Mouse (Mus musculus): ENCODE data around the gene Sv2b. TPM values are rescaled to one million over a fixed set of nuclear protein-coding genes. Genes with fewer than 3 reads are reported as not detected.

Gene Sv2b
- total and polyA plus RNA-seq, 2 experiments from 2014 or later = 13.7 to 42.2 TPM

DNA sequence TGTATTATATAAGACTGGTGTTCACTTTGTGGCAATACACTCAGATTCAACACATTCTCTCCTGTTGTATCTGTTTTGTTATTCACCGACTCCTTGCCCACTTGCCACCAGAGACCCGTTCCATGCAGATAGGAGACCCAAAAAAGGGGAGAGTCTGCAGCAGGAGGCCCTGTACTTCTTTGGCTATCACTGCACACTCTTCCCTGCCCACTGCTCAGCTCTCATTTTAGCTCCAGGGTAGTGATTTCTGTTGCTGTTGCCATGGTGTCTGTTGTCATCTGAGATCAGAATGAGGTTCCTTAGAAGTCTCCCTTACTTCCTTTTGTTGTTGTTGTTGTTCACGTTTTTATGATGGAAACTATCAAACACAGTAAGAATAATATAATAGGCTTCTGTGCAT is 34.5 kb downstream of the Sv2b start:
- H3K4me1 ChIP-seq (ENCODE audit: insufficient read depth, low read length) = peaks cover 6% of the 10 kb centered on the region; the same call in 1 of the 2 replicates
- H3K27me3 ChIP-seq (ENCODE audit: insufficient read depth, low read length) = no peaks in the 10 kb centered on the region
- no peak for ATAC-seq (ENCODE audit: low FRiP score)
- no peak overlapping the region for H3K27ac ChIP-seq (ENCODE audit: low read depth, low read length)
- no peaks in the 10 kb centered on the region for H3K9me3 ChIP-seq (ENCODE audit: low read length)
- H3K36me3 ChIP-seq (ENCODE audit: insufficient read depth, low read length) = no peaks in the 10 kb centered on the region
- no peak for TF ChIP-seq CTCF (IDR thresholded peaks at IDR 0.05)
- no peak overlapping the region for H3K4me2 ChIP-seq (ENCODE audit: low read depth, low read length, poor library complexity, severe bottlenecking)
- H3K9ac ChIP-seq (replicated peaks; ENCODE audit: low read length, poor library complexity, severe bottlenecking) = no peak overlapping the region
- no peak overlapping the region for H3K4me3 ChIP-seq (ENCODE audit: low read depth, low read length)
- DNase-seq (ENCODE audit: low spot score) = no peak
- WGBS = 38% methylated on average over 3 of the region's 3 CpGs

DNA sequence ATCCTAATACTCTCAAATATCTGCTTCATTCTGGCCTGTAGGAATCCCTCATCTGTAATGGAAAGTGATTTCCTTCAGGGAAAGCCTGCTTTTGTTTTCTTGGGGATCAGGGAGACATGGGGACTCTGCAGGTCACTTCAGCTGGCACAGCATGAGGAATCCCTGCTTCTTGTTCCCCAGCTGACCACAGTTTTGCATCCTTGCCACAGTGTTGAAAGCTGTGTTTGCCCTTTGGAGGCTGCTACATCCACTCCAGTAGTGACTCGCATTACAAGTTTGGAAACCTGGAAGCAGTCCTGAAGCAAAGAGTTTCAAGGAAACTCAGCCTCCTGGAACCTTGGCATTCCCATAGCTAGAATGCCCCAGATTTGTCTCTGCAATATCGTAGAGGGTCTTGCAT is 35.4 kb downstream of the Sv2b start:
- no peaks in the 10 kb centered on the region for H3K36me3 ChIP-seq (ENCODE audit: insufficient read depth, low read length)
- no peak overlapping the region for H3K4me2 ChIP-seq (ENCODE audit: low read depth, low read length, poor library complexity, severe bottlenecking)
- H3K27me3 ChIP-seq (ENCODE audit: insufficient read depth, low read length) = no peaks in the 10 kb centered on the region
- WGBS = 59% methylated on average over 2 of the region's 2 CpGs
- no peak for TF ChIP-seq CTCF (IDR thresholded peaks at IDR 0.05)
- H3K9ac ChIP-seq (replicated peaks; ENCODE audit: low read length, poor library complexity, severe bottlenecking) = no peak overlapping the region
- H3K9me3 ChIP-seq (ENCODE audit: low read length) = no peaks in the 10 kb centered on the region
- no peaks in the 10 kb centered on the region for H3K4me1 ChIP-seq (ENCODE audit: insufficient read depth, low read length)
- no peak overlapping the region for H3K27ac ChIP-seq (ENCODE audit: low read depth, low read length)
- H3K4me3 ChIP-seq (ENCODE audit: low read depth, low read length) = no peak overlapping the region
- DNase-seq (ENCODE audit: low spot score) (no peak), ATAC-seq (ENCODE audit: low FRiP score) (no peak)

DNA sequence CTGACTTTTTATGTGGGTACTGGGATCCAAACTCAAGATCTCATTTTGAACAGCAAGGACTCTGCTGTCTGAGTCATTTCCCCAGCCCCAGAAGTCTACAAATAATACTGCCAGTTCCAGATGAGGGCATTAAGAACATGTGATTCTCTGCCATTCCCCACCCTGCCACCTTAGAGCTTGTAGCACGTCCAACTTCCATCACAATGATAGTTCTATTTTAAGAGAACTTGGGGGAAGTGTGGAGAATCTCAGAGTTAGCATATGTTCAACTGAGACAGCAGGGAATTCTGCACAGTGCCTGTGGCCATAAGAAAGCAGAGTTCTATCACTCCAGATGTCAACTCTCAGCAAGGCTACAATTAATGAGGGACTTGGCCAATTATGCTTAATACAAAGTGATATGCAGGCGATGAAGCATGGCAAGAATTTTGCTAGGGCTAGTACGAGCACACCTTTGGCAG is 37.1 kb downstream of the Sv2b start:
- H3K4me2 ChIP-seq (ENCODE audit: low read depth, low read length, poor library complexity, severe bottlenecking) = no peak overlapping the region
- H3K9me3 ChIP-seq (ENCODE audit: low read length) = no peaks in the 10 kb centered on the region
- no peaks in the 10 kb centered on the region for H3K4me1 ChIP-seq (ENCODE audit: insufficient read depth, low read length)
- H3K27me3 ChIP-seq (ENCODE audit: insufficient read depth, low read length) = no peaks in the 10 kb centered on the region
- H3K27ac ChIP-seq (ENCODE audit: low read depth, low read length) = no peak overlapping the region
- ATAC-seq (ENCODE audit: low FRiP score) = no peak
- 50% methylated on average over 3 of the region's 3 CpGs for WGBS
- no peak for DNase-seq (ENCODE audit: low spot score)
- no peak overlapping the region for H3K9ac ChIP-seq (replicated peaks; ENCODE audit: low read length, poor library complexity, severe bottlenecking)
- no peak for TF ChIP-seq CTCF (IDR thresholded peaks at IDR 0.05)
- no peak overlapping the region for H3K4me3 ChIP-seq (ENCODE audit: low read depth, low read length)
- H3K36me3 ChIP-seq (ENCODE audit: insufficient read depth, low read length) = no peaks in the 10 kb centered on the region

DNA sequence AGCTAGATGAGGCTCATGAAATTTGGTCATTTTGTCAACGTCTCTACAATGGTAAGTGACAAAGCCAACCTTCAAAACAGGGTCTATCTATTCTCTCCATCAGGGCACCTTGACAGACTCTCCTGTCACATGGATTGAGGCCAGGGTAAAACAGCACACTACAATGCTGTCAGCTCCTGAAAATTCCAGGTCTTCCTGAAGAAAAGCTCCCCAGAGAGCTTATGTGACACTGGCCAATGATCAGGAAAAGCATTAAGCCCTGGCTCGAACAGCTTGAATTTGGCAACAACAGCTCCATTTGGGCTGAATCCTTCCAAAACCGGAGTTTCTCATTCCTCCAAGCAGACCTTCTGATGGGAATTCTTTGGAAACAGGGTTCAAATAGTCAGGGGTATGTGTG is 37.8 kb downstream of the Sv2b start:
- 77% methylated on average over 3 of the region's 3 CpGs for whole genome bisulfite sequencing

DNA sequence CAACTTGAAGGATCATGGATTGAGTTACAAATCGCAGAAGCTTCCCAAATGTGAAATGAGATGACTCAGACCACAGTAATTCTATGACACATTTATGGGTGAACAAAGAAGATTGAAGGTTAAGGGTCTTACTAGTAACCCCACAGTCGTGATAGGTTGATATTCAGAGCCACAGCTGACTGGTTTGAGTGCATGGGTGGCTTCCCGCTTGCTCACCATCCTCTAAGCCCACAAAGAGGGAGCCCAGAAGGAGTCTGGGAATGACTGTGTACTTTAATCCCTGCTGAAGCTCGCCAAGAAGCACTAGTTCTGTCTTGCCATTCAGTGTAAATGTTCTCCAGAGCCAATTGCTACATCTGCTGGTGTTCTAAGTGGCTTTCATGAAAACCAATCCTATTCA is 41.8 kb downstream of the Sv2b start:
- Histone ChIP-seq H3K27me3 (ENCODE audit: insufficient read depth, low read length) (no peaks in the 10 kb centered on the region), H3K9ac (replicated peaks; ENCODE audit: low read length, poor library complexity, severe bottlenecking) (no peak overlapping the region), H3K36me3 (ENCODE audit: insufficient read depth, low read length) (no peaks in the 10 kb centered on the region), H3K9me3 (ENCODE audit: low read length) (no peaks in the 10 kb centered on the region), H3K4me3 (ENCODE audit: low read depth, low read length) (no peak overlapping the region), H3K4me2 (ENCODE audit: low read depth, low read length, poor library complexity, severe bottlenecking) (no peak overlapping the region), H3K4me1 (ENCODE audit: insufficient read depth, low read length) (no peaks in the 10 kb centered on the region), H3K27ac (ENCODE audit: low read depth, low read length) (no peak overlapping the region)
- no peak for ATAC-seq (ENCODE audit: low FRiP score)
- no peak for TF ChIP-seq CTCF (IDR thresholded peaks at IDR 0.05)
- 70% methylated on average over 4 of the region's 4 CpGs for WGBS
- DNase-seq (ENCODE audit: low spot score) = no peak

More for the DNA sequence above, 37.8 kb downstream of the Sv2b start:
- no peak for DNase-seq (ENCODE audit: low spot score)
- Histone ChIP-seq H3K4me2 (ENCODE audit: low read depth, low read length, poor library complexity, severe bottlenecking) (no peak overlapping the region), H3K27ac (ENCODE audit: low read depth, low read length) (no peak overlapping the region), H3K27me3 (ENCODE audit: insufficient read depth, low read length) (no peaks in the 10 kb centered on the region), H3K36me3 (ENCODE audit: insufficient read depth, low read length) (no peaks in the 10 kb centered on the region), H3K9me3 (ENCODE audit: low read length) (no peaks in the 10 kb centered on the region), H3K4me1 (ENCODE audit: insufficient read depth, low read length) (no peaks in the 10 kb centered on the region), H3K9ac (replicated peaks; ENCODE audit: low read length, poor library complexity, severe bottlenecking) (no peak overlapping the region), H3K4me3 (ENCODE audit: low read depth, low read length) (no peak overlapping the region)
- ATAC-seq (ENCODE audit: low FRiP score) = no peak
- no peak for TF ChIP-seq CTCF (IDR thresholded peaks at IDR 0.05)

DNA sequence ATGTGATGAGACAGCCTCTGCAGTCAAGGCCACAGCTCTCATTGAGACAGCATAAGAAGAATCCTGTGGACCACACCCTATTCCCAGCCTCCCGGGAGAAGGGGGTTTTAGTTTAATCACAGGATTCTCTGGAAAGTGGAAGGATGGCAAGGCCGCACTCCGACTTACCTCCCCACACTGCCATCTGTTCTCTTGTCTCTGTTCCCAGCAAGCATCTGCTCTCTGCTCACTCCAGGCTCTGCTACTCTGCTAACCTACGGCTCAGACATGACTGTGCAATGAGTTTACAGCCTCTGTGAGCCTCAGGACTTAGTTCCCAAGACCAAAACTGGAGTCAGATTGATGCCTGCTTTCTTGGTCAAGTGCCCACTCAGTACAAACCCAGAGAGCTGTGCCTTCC is 43.8 kb downstream of the Sv2b start:
- no peak overlapping the region for H3K4me3 ChIP-seq (ENCODE audit: low read depth, low read length)
- no peak for ATAC-seq (ENCODE audit: low FRiP score)
- H3K27me3 ChIP-seq (ENCODE audit: insufficient read depth, low read length) = no peaks in the 10 kb centered on the region
- DNase-seq (ENCODE audit: low spot score) = peak; percentile 85
- no peak overlapping the region for H3K4me2 ChIP-seq (ENCODE audit: low read depth, low read length, poor library complexity, severe bottlenecking)
- no peak overlapping the region for H3K9ac ChIP-seq (replicated peaks; ENCODE audit: low read length, poor library complexity, severe bottlenecking)
- no peak for TF ChIP-seq CTCF (IDR thresholded peaks at IDR 0.05)
- H3K27ac ChIP-seq (ENCODE audit: low read depth, low read length) = no peak overlapping the region
- H3K4me1 ChIP-seq (ENCODE audit: insufficient read depth, low read length) = no peaks in the 10 kb centered on the region
- 72% methylated on average over 4 of the region's 4 CpGs for WGBS
- no peaks in the 10 kb centered on the region for H3K36me3 ChIP-seq (ENCODE audit: insufficient read depth, low read length)
- no peaks in the 10 kb centered on the region for H3K9me3 ChIP-seq (ENCODE audit: low read length)
